Mouse (Mus musculus) MEL-GATA-1-ER (cell line): ENCODE measurements at regions not wholly inside any gene's neighbourhood (a gene's known extent, or its start where the extent isn't known, plus 50 kb on each side); places are given as distances from the start of the nearest gene placed in this dataset.

Source experiments
- DNase-seq: peaks from one replicate; pipeline ENCODE4 v3.0.0-alpha.2; 2012; ENCODE audit warnings: low read depth; ENCODE audit errors: extremely low read depth

DNA sequence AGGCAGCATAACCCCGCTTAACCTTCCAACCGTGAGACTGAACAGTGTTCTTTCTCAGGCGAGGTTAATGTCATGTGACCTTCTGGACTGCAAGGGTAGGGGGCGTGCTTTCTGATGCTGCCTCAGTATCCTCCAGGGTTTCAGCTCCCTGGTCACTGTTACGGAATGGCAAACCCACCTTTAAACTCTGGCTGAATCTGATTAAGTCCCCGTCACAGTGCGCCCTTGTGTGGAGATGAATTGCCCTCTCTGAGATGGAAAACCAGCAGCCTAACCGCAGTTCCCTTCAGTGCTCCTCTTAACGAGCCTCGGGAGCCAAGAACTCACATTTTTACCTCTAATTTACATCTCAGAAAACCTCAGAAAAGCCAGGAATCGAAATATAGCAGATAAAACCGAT is 260.0 kb downstream of the Dact1 start:
- DNase-seq: no peak

DNA sequence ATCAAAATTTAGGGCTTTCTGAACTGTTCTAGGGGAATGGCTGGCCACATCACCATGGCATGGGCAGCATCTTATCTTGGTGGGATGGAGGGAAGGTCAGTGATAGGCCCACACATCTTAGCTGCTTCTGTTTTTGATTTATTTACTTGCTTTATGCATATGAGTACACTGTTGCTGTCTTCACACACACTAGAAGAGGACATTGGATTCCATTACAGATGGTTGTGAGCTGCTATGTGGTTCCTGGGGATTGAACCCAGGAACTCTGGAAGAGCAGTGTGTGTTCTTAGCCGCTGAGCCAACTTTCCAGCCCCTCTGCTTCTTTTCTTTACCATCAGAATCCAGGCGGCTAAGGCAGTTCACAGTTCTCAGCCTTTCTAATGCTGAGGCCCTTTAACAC is 260.4 kb downstream of the Dact1 start:
- no peak for DNase-seq

DNA sequence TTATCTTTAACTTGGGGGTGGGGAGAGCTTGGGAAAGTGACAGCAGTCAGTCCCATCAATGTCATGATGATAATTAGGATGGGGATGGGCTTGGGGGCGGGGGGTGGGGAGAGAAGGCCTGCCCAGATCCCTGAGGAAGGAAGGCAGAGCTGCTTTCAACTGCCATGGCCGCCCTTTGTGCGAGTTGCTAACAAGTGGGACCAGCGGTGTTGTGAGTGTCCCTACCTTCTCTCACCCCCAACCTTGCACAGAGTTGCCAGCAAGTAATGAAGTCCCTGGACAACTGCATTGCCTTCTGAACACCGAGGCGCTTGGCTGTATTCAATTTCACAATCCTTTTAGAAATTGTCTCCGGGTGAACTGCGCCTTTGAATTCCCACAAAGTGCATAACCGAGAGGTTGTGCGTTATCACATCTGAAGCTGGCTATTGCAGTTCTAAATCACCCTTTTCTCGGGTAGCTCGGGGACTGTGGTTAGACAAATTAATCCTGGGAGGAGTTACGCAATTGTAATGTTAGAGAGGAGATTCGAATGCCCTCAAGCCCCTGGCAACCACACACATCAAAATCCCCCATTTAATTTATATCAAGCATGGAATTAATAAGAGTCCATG is 257.9 kb upstream of the Daam1 start:
- no peak for DNase-seq

DNA sequence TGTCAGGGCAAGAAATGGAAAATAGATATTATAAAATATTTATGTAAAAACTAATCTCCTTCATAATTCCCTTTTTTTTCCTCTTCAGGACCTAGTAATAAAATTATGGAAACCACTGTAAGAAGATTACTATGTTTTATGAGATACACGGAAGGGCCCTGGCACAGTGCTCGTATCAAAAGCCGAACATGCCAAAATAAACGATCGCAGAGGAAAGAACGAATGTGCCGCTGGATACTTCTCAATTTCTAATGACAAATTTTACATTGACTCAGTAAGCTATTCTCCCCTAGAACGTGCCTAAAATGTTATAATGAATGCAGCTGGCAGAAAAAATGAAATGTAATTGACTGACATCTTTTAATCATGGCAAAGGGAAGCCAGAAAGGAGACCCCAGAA is 257.4 kb upstream of the Daam1 start:
- no peak for DNase-seq

DNA sequence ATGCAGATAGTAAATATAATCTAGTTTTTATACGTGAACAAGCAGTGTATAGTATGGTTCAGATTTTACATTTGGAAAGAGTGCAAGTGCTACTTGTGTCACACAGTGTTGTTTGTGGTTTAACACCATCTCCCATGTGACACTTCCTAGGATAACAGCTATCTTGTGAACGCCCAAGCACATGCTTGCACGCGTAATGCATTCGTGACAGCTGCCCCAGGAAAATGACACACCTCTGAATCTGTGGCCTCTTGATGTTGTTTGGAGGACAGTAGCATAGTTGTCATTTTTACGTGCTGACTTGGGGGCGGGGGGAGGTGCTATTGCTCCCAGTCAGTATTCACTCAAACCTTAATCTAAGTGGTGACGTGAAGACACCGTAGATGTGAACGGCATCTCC is 256.2 kb upstream of the Daam1 start:
- no peak for DNase-seq

DNA sequence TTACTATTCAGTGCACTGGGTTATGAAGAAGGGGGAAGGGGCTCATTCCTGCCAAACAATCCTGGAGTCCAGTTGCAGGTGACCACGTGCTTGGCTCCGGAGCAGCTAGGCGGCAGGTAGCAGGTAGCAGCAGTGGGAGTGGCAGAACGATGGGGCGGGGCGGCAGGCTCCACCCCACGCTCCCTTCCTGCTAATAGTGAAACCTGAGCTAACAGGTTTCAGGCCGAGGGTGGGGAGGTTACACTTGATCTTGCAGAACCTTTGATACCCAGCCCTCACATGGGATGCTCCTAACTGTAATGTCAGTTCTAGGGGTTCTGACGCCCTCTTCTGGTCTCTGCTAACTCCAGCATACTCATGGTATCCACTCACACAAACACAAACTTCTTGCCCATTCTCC is 253.5 kb upstream of the Daam1 start:
- no peak for DNase-seq

DNA sequence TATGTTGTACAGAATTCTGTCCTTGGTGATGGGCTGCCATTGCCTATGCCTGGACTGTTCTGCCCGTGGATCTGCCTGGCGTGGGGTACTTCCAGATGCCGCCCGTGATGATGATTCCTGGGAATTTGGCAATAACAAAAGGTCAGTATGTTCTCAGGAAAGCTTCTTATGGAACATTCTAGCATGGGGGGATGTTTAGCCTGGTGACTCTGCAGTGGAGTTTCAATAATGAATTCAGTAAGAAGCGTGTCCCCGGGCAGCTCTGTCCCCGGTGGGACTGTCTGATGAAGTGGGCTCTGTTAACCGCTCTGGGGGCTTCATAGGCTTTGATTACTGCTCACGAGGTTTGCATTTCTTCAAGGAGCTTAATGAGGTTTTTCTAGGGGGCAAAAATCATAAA is 252.9 kb upstream of the Daam1 start:
- DNase-seq: no peak

DNA sequence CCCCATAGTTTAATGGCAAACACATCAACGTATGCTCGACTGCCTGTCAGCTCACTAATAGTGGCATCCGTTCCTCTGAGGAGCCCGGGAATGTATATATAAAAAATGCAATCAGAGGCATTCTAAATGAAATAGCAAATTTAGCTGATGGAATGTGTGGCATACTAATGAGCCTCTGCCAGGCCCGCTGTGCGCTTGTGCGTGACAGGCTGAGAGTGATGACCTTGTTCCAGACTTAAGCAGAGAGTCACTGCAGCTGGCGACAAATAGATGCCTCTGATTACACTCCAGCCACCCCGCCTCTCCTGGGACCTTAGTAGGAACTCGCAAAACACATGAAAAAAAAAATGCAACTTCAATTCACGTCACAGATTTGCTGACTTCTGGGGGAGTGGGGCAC is 252.0 kb upstream of the Daam1 start:
- no peak for DNase-seq

DNA sequence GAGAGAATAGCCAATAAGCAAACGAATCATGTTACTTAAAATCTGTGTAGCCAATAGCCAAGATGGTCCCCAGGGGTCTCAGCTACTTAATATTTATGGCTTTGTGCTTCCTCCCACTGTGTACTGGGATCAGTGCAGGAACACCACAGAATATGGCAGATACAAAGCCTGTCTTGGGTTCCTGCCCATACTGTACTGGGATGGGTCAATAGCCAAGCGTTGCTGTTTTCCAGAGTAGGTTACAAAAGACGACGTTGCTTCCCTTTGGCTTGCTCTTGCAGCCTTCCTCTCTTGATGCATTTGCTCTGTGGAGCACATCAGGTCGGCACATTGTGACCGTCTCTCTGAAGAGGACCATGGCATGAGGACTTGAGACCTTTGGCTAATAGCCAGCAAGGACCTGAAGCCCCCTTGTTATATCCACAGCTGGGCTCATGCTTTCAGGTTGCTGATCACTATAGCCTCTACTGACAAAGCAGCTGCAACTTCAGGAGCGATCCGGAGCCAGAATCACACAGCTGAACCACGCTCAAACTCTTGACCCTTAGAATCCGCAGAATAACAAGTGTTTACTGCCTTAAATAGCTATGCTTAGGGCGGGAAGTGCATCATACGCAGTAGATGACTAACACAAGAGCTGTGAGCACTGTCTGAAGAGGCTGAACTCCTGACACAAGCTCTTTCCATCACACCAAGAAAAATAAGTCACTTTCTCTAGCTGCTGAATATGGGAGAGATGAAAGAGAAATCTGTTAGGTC is 250.2 kb upstream of the Daam1 start:
- DNase-seq: no peak

DNA sequence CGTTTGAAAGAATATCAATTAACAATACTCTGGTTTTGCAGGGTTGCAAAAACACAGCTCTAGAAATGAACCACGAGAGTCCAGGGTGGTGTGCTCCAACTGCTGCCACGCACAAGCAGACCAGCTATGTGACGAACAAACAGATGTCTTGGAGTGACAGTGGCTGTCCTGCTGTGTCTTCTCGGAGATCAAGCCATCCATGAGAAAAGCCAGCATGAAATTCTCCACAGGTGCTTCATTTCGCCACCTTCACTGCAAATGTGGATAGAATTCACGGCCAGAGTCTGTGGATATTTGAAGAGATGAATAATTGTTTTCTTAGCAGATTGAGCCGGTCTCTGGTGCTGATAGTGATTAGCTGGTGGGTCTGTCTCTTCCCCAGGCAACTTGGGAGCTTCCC is 246.3 kb upstream of the Daam1 start:
- DNase-seq: no peak

DNA sequence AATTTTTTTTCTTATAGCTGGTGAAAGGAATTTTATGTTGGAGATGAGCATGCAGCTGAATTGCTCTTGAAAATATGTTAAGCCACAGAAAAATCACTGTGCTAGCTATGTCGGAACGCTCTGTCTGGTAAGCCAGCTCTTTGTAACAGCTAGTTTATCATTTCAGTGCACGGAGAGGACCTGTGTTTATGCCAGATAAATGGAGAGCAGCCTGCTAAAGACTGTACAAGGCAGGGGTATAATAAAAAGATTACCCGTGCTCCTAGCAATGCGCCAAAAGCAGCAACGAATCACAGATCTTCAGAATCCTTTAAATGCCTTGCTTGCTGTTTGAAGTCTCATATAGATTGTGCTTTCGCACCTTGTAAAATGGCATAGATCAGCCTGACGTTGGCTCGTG is 232.2 kb upstream of the Daam1 start:
- no peak for DNase-seq

DNA sequence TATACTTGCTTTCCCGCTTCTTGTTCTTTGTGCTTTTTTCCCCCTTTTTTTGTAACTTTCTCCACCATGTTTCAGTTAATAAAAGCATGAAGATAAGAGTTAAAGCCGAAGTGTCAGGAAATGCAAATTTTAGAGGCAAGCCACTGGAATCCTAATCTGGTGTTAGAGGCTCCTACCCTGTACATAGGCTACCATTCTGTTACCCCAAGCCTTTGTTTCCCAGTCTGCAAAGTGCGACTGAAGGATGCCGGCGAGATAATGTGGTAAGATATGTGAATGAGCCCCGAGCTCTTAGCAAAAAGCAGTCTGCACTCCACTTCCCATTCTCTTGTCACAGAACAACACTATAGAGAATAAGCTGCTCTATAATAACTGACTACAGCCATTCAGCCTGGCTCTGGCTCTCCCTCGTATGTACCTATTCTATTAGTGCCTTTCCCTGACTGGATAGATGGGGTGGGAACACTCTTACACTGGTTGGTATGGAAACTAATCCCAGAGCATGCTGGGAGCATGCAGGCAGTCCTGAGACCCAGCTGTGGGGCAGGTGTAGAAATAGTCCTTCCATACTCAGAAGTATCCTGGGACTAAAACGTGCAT is 229.7 kb upstream of the Daam1 start:
- DNase-seq: no peak

DNA sequence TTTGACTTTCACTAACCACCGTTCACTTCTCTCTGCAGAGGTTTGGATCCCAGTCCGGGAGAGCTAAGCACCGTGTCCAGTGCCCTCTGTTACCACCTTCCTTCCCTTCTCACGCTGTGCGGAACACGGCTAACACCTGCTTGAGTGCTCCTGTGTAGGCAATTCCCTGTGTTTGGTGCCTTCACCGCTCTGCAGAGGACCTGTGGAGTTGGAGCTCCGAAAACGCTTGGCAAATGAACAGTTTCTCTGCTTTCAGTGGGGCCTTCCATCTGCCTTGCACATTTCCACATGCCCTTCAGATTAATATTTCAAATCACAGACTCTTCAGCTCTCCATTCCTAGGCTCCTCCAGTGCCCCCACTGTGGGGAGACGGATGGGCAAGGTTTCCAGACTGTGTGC is 227.7 kb upstream of the Daam1 start:
- no peak for DNase-seq

DNA sequence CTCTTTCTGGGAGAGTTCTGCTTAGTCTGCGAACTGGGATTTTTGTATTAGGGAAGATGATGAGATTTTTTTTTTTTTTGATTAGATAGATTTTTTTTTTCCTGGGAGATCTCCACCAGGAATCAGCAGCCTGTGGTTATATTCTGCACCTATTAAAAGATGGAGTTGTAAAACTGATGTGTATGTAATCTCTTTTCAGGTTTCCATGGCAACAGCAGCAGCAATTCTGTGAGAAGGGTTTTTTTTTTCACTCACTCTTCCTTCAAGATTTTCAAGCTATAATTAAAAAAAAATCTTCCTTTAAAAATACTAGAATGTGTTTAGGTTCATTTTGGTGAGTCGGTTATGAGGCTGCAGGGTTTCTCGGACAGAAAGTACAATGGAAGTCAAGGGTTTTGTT is 224.5 kb upstream of the Daam1 start:
- DNase-seq: no peak

DNA sequence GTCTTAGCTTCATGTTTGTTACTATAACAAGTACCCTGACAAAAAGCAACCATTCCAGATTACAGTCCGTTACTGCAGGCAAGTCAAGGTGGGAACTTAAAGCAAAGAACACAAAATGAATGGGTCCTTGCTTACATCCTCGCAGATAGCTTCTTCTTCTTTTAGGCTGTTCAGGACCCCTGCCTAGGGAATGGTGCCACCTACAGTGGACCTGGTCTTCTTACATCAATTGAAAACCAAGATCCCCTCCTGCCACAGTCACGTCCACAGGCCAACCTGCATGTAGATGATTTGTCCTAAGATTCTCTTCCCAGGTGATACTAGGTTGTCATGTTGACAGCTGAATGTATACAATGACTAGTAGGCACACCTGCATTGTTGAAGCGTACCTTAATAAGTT is 222.9 kb upstream of the Daam1 start:
- DNase-seq: no peak

DNA sequence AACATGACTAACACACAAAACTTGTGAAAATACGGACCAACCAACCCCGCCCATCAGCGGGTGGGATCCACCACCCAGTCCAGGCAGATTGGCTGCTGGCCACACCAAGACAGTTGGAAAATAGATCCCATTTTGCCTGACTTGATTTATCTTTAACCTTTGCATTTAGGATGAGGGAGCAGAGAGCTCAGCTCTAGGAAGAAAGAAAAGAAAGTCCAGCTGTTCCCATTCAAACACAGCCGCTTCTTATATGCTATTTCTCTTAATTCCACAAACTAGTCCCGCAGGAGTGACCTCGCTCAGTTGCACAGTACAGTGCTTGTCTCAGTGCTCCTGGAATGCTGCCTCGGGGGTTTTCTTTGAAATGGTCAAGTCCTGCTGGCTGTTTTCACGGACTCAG is 217.6 kb upstream of the Daam1 start:
- no peak for DNase-seq

DNA sequence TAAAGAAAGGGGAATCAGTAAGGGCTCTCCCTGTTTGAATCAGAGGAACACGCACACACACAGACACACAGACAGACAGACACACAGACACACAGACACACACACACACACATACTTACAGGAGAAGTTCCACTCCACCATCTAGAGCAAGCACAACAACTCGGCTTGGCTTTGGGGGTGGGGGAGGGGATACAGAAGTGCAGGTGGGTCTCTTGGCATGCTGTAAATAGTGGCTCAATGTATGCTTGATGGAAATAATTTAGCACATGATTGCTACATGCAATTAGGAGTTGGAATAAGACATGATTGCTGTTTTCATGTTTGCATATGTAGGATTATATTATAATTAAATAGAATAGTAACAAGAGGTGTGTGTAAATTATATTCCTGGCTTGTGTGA is 215.9 kb upstream of the Daam1 start:
- no peak for DNase-seq

DNA sequence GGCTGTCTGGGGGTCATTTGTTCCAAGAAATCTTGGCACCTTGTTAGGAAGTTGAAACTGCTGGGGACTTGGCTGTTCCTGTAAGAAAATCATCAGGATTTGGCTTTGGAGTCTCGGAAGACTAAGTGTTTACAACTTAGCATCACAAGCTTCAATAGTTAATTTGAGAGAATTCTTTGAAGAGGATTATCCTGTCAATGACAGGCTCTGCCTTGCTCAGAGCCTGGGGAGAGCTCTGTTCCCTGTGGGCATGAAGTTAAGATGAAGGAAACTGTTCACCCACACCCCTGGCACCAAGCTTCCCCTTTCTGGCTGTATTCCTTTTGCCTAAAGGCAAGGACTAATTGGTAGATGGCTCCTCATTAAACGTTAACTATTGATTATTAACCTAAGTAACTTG is 215.5 kb upstream of the Daam1 start:
- no peak for DNase-seq

DNA sequence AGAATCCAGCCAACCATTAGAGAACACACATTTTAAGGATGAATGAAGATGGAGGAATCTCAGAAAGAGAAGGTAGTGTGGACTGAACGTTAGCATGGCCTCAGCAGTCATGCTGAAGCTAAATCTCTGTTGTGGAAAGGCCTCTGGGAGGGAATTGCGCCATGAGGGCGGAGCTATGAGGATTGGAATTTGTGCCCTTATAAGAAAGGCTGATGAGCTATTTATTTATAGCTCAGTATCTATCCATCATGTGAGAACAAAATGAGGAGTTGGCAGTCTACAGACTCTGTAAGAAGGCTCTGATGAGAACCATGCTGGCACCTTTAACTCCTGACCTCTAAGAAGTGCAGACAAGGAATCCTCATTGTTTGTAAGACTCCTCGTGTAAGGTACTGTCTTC is 214.8 kb upstream of the Daam1 start:
- no peak for DNase-seq

DNA sequence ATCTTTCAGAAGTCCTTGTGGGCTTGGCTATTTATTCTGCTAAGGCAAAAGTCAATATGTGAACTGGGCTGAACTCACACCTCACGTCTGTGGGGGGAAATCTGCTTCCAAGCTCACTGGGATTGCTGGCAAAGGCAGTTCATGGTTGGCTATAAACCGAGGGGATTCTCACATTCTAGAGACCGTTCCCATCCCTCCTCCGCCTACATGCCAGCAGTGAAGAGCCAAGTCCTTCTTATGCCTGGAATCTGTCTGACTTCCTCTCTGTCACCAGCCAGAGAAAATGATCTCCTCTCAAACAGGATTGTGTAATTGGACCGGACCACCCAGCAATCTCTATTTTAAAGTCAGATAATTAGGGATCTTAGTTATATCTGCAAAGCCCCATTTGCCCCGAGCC is 212.4 kb upstream of the Daam1 start:
- DNase-seq: no peak

DNA sequence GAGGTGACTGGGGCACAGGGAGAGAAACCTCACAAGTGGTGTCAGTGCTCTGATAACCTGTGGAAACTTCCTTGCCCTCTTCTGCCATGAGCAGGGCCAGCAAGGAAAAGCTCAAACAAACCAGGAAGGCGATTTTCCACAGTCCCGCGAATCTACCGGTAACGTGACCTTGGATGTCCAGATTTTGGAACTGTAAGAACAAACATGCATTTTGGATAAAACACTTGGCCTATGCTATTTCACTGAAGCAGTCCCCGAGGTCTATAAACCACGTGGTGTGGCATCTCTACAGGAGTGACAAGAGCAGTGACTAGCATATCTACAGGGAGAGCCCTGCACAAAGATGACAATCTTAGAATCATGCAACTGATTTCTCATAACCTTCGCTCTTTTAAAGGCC is 211.9 kb upstream of the Daam1 start:
- DNase-seq: no peak

DNA sequence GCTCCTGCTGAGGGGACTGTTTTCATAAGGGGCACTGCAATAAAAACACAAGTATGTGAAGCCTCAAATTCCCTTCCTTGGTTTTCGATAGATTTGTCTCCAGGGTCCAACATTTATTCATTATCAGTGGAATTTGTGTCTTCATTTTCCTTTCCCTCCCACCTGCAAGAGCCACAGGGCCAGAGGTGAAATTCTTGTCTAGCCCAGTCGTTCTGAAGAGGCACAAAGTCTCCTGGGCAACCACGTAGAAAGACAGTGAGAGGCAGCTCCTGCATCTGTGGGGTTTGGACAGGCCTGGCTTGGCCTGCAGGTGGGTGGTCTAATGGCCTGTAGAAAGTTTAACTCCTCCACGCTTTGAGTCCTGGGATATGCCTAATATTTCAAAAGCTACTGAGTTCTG is 211.3 kb upstream of the Daam1 start:
- no peak for DNase-seq

DNA sequence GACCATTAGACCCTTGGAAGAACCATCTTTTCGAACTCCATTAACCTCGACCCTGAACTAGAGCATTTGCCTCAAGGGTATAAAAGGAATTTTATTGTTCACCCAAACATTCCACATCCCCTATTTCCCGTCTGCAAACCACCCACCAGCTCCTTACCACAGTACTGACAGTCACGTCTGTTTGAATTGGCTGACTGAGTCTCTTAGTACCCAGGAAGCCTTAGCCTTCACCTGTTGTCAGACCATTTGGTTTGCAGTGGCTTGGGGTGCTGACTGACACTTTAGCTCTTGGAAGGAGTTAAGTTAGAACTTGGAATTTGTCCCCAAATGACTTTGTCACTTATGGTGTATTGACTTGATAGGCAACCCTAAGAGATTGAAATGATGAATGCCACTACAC is 209.3 kb upstream of the Daam1 start:
- no peak for DNase-seq
